Mouse (Mus musculus) forebrain, embryonic 12.5 days (tissue): ENCODE results near the gene Gm13769. TPM values are rescaled to one million over a fixed set of nuclear protein-coding genes. Genes with fewer than 3 reads are reported as not detected.
"Not testable (repeated sequence)": the region's sequence is repeated elsewhere in the genome, so short reads cannot be mapped to it uniquely, and the experiment has no call there.

Source experiments
- ATAC-seq: fragments of 200-750 bp; cut with Nextera tagmentation; 2 replicates; pipeline ENCODE4 v1.8.0; 2017; ENCODE audit warnings: moderate TSS enrichment; ENCODE audit not compliant: low FRiP score
- H3K27ac ChIP-seq: fragments of 300-500 bp; sonication (generic); 2 replicates; pipeline ENCODE4 v1.5.1; 2016; ENCODE audit warnings: mild to moderate bottlenecking
- H3K27me3 ChIP-seq: fragments of 300-500 bp; sonication (generic); 2 replicates; pipeline ENCODE4 v1.6.1; 2016; ENCODE audit warnings: mild to moderate bottlenecking
- H3K36me3 ChIP-seq: fragments of 300-500 bp; sonication (generic); replicated peaks from 2 replicates; pipeline ENCODE4 v1.6.1; 2016; ENCODE audit warnings: mild to moderate bottlenecking
- H3K4me1 ChIP-seq: fragments of 300-500 bp; sonication (generic); 2 replicates; pipeline ENCODE4 v1.6.1; 2016
- H3K4me2 ChIP-seq: fragments of 300-500 bp; sonication (generic); 2 replicates; pipeline ENCODE4 v1.6.1; 2016; ENCODE audit warnings: mild to moderate bottlenecking, moderate library complexity
- H3K4me3 ChIP-seq: fragments of 300-500 bp; sonication (generic); replicated peaks from 2 replicates; pipeline ENCODE4 v1.5.1; 2016; ENCODE audit warnings: mild to moderate bottlenecking
- H3K9ac ChIP-seq: fragments of 300-500 bp; sonication (generic); 2 replicates; pipeline ENCODE4 v1.6.1; 2016; ENCODE audit warnings: mild to moderate bottlenecking
- H3K9me3 ChIP-seq: fragments of 300-500 bp; sonication (generic); 2 replicates; pipeline ENCODE4 v1.6.1; 2016
- WGBS: fragments of 180-500 bp; shearing (Covaris S2); methylation state at CpG from one replicate; pipeline ENCODE4 v1.1.7; 2016; 5-methylcytosine and 5-hydroxymethylcytosine counted together
- polyA plus RNA-seq: library from polyadenylated mRNA; unstranded; fragments of >200 nt; fragmentation: Nextera tagmentation; extraction: Ambion mirVana; gene quantifications from 2 replicates; pipeline ENCODE4 v1.2.1, GENCODE M21; 2016

The Gm13769 gene
- not detected in 2 replicates for polyA plus RNA-seq

DNA sequence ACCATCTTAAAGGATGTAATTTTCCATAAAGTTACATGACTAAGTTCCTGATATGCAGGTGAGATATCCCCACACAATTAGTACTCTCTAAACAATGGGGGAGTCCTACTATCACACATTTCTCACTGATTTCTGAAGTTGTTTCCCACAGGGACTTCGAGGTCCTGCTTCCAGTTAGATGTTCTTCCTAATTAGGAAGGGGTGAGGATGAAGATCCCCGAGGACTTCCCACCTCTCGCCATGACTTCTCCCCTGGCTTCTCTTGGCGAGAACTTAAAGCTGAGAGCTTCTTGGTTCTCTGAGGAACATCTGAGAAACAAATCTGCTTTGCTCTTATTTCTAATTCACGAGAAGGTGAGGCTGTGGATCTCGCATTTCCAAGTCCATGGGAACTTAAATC lies at the start of gene Gm13769:
Gene Gm13769, plus strand, starts transcription at position 301 of the 400 bp plus-strand sequence.
- ATAC-seq, H3K9ac ChIP-seq: not testable (repeated sequence)

DNA sequence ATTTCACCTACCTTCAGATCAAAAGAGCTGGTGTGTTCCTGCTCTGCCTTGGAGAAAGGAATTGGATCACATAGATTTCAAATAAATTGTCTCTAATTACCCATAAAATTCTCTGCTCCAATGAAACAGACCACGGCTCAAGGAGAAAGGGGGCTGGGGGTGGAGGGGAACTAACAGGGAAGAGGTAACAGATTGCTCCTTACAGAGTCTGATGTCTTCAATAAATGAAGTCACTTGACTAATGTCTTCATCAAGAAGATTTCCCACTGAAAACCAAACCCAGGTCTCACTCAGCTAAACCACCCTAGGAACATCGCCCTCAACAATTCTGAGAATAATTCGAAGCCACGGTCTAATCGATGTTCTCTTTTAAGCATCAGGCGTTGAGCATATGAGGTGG lies 29.3 kb upstream of the Gm13769 start, which contains the start of gene Olfr1272:
Gene Olfr1272, minus strand, starts transcription at position 101 of the 400 bp plus-strand sequence.
- no peak for ATAC-seq
- Histone ChIP-seq H3K27ac (no peak within 1 kb of the TSS), H3K9ac (no peak within 1 kb of the TSS), H3K4me2 (no peak within 1 kb of the TSS), H3K4me3 (no peak within 1 kb of the TSS), H3K27me3 (no peaks in the 10 kb centered on the region), H3K4me1 (no peaks in the 10 kb centered on the region), H3K36me3 (no peaks in the 10 kb centered on the region), H3K9me3 (no peaks in the 10 kb centered on the region)
- WGBS, result 87% methylated on average over 6 of the region's 6 CpGs

More for the DNA sequence above, at the start of gene Gm13769:
- H3K27me3 ChIP-seq, H3K4me2 ChIP-seq, H3K4me1 ChIP-seq, H3K9me3 ChIP-seq, H3K27ac ChIP-seq, H3K4me3 ChIP-seq, H3K36me3 ChIP-seq: not testable (repeated sequence)
- no CpG with 5 or more reads among the region's 6 CpGs for WGBS

DNA sequence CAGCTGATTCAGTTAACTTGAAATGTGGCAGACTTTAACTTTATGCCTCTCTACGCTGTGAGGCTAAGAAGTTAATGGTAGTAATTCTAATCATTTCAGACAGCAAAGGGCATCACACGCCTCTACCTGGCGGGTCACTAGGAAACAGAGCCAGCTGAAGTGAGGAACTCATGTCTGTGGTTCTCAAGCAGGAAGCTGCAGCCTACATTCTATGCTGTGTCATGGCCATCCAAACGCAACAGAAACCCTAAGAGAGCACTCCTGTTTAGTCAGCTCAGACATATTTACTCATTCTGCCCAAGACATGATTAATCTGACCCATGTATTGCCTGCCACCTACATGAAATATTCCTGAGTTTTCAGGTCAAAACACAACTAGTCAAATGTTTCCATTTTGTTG lies 24.7 kb downstream of the Gm13769 start:
- H3K9me3 ChIP-seq, H3K4me3 ChIP-seq, H3K9ac ChIP-seq, ATAC-seq, H3K27me3 ChIP-seq, H3K4me1 ChIP-seq, H3K4me2 ChIP-seq, H3K36me3 ChIP-seq, H3K27ac ChIP-seq: not testable (repeated sequence)
- WGBS, result no CpG with 5 or more reads among the region's 4 CpGs

DNA sequence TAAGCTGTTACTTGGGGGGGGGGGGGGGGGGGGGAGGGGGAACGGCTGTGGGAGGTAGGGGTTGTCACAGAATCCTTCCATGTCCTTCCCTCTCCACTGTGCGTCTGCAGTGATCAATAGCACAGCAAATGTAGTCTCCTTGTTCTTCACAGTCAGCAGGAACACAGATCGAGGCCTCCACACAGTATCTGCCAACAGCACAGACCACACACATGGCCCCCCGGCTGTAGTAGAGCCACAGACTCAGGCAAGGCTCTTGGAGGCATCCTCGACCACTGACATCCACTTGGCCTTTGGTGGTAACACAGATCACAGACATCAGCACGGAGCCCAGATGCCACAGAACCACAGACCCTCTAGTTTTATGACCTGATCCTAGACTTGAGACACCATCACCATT lies 29.0 kb downstream of the Gm13769 start:
- WGBS, result no CpG with 5 or more reads among the region's 6 CpGs
- not testable (repeated sequence) for H3K36me3 ChIP-seq, ATAC-seq, H3K4me3 ChIP-seq, H3K4me1 ChIP-seq, H3K4me2 ChIP-seq, H3K27me3 ChIP-seq, H3K9ac ChIP-seq, H3K27ac ChIP-seq, H3K9me3 ChIP-seq

DNA sequence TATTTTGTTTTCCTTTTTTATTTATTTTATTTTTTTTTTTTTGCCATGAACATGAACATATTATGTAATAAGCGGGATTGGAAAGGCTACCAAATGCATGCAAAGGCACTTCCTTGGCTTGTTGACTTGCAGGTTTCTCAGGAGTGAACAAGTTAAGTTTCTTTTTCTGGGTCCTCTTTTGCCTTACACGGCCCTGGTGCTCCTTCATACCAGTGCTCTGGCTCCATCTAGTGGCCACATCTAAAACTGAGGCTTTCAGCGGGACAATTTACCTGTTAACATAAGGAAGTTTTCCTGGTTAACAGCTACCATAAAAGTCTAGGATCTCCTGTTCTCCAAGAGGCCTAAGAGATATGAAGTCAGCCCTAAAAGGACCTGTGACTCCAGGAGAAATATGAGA lies 29.5 kb downstream of the Gm13769 start:
- ATAC-seq, result peak; percentile 36; the same call in 1 of the 2 replicates
- not testable (repeated sequence) for H3K9ac ChIP-seq, H3K36me3 ChIP-seq, H3K4me1 ChIP-seq, H3K27ac ChIP-seq, H3K4me3 ChIP-seq, H3K4me2 ChIP-seq, H3K9me3 ChIP-seq, H3K27me3 ChIP-seq
- no CpG with 5 or more reads among the region's 3 CpGs for WGBS

DNA sequence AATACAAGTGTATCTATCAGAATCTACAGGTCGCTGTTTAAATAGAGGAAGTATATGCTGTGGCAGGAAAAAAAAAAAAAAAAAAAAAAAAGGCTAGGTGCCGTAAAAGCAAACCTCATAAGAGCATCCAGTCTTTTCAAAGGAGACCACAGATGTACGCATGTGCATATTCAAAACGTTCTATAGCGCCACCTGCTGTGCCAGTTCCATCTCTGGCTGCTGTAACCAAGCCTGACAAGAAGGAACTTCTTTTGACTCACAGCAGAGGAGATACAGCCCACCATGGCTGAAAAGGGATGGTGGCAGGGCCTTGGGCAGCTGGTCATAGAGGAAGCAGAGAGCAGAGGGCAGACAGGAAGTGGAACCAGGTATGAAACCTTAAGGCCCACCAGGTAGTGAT lies 37.2 kb downstream of the Gm13769 start:
- not testable (repeated sequence) for H3K27me3 ChIP-seq, H3K4me3 ChIP-seq, ATAC-seq, H3K9me3 ChIP-seq, H3K9ac ChIP-seq, H3K36me3 ChIP-seq, H3K4me2 ChIP-seq, H3K4me1 ChIP-seq, H3K27ac ChIP-seq
- no CpG with 5 or more reads among the region's 5 CpGs for WGBS

DNA sequence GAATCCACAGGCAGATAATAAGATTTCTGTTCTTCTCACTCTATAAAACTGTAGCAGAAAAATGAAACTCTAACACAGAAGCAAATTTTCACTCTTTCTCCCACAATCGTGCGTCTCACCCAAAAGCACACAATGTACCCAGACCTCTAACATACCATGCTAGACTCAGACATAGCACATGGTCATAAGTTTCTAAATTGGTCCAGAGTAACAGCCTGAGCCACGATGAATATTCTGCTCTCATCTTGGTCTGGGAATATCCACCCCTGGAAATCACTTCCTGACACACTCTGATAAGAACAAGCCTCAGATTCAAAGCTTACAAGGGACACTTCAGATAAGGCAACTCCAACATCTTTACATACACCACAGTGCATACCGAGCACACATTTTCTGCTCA lies 38.2 kb downstream of the Gm13769 start:
- not testable (repeated sequence) for H3K9ac ChIP-seq, H3K4me3 ChIP-seq, H3K36me3 ChIP-seq, H3K4me2 ChIP-seq, H3K27me3 ChIP-seq, H3K4me1 ChIP-seq, H3K27ac ChIP-seq, ATAC-seq, H3K9me3 ChIP-seq
- no CpG with 5 or more reads among the region's 4 CpGs for WGBS

Other genes with a start within 250 kb of the Gm13769 start
- not detected in 2 replicates for gene Olfr1269, start 200.8 kb upstream of the Gm13769 start, polyA plus RNA-seq
- gene Olfr32, start 179.9 kb upstream of the Gm13769 start, polyA plus RNA-seq, result 0.10 TPM in 1 of 2 replicates, not detected in the other
- not detected in 2 replicates for gene Olfr1270, start 169.1 kb upstream of the Gm13769 start, polyA plus RNA-seq
- gene Olfr1506, start 97.7 kb upstream of the Gm13769 start, polyA plus RNA-seq, result not detected in 2 replicates
- not detected in 2 replicates for gene Olfr142, start 64.6 kb upstream of the Gm13769 start, polyA plus RNA-seq
- gene Olfr1271, start 51.2 kb upstream of the Gm13769 start, polyA plus RNA-seq, result 0.03 and 0.08 TPM in 2 replicates
- not detected in 2 replicates for gene Olfr1272, start 29.4 kb upstream of the Gm13769 start, polyA plus RNA-seq
- gene Olfr1274-ps, start 76.5 kb downstream of the Gm13769 start, polyA plus RNA-seq, result not detected in 2 replicates